Mouse (Mus musculus): Measurements from ENCODE around the gene Olfr996. TPM values are rescaled to one million over a fixed set of nuclear protein-coding genes. Genes with fewer than 3 reads are reported as not detected.

Gene Olfr996
- polyA plus RNA-seq, 1 experiment from 2014 or later = not detected

DNA sequence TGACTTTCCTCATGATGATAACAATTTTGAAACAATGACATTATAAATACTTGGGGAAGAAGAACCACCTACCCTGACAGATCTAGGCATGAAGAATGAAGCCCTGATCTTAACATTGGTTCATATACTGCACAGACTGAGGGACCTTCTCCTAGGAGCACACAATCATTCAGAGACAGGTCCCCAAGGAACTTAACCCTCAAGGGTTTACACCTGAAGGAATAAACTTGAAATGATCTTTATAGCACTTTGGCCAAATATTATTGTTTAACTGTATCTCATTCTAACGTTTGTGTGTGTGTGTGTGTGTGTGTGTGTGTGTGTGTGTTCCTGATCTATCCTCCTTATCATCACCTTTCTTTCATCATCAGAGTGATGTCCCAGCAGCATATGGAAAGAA, 32.8 kb downstream of the Olfr996 start, which contains the start of gene Olfr1000:
Olfr1000 (minus strand) TSS at position 101 of the 400 bp plus-strand sequence.
- Histone ChIP-seq H3K36me3 (ENCODE audit: insufficient read depth, low read length) (no peaks in the 10 kb centered on the region), H3K27me3 (replicated peaks; ENCODE audit: insufficient read depth, low read length) (no peaks in the 10 kb centered on the region), H3K4me1 (ENCODE audit: insufficient read depth, low read depth, low read length) (no peaks in the 10 kb centered on the region), H3K4me3 (ENCODE audit: low read depth, low read length) (no peak within 1 kb of the TSS), H3K4me2 (replicated peaks; ENCODE audit: low read depth, low read length) (no peak within 1 kb of the TSS), H3K27ac (ENCODE audit: low read length) (no peak within 1 kb of the TSS), H3K9ac (replicated peaks; ENCODE audit: low read depth) (no peak within 1 kb of the TSS), H3K9me3 (ENCODE audit: low read length) (no peaks in the 10 kb centered on the region)
- WGBS = 39% methylated on average over 1 of the region's 1 CpGs
- TF ChIP-seq CTCF (IDR thresholded peaks at IDR 0.05) (no peak), EP300 (IDR thresholded peaks at IDR 0.05) (no peak)
- no peak for DNase-seq (ENCODE audit: low spot score)
- no peak for ATAC-seq

Other genes starting within 250 kb of the Olfr996 start
- not detected in 2 replicates for gene Olfr987, start 239.9 kb upstream of the Olfr996 start, polyA plus RNA-seq (2015; fragmentation: Nextera tagmentation; extraction: Ambion mirVana)
- gene Olfr988, start 216.0 kb upstream of the Olfr996 start, polyA plus RNA-seq (2015; fragmentation: Nextera tagmentation; extraction: Ambion mirVana) = not detected in 2 replicates
- gene Olfr992, start 169.7 kb upstream of the Olfr996 start, polyA plus RNA-seq (2015; fragmentation: Nextera tagmentation; extraction: Ambion mirVana) = not detected in 2 replicates
- not detected in 2 replicates for gene Olfr993, start 164.3 kb upstream of the Olfr996 start, polyA plus RNA-seq (2015; fragmentation: Nextera tagmentation; extraction: Ambion mirVana)
- not detected in 2 replicates for gene Olfr994, start 142.8 kb upstream of the Olfr996 start, polyA plus RNA-seq (2015; fragmentation: Nextera tagmentation; extraction: Ambion mirVana)
- gene Olfr995, start 135.6 kb upstream of the Olfr996 start, polyA plus RNA-seq (2015; fragmentation: Nextera tagmentation; extraction: Ambion mirVana) = not detected in 2 replicates
- gene 4833423E24Rik, start 60.2 kb upstream of the Olfr996 start, polyA plus RNA-seq (2015; fragmentation: Nextera tagmentation; extraction: Ambion mirVana) = 3.2 and 3.8 TPM in 2 replicates
- not detected in 2 replicates for gene Olfr998, start 9.7 kb downstream of the Olfr996 start, polyA plus RNA-seq (2015; fragmentation: Nextera tagmentation; extraction: Ambion mirVana)
- not detected in 2 replicates for gene Olfr1000, start 32.7 kb downstream of the Olfr996 start, polyA plus RNA-seq (2015; fragmentation: Nextera tagmentation; extraction: Ambion mirVana)
- gene Olfr1002, start 71.5 kb downstream of the Olfr996 start, polyA plus RNA-seq (2015; fragmentation: Nextera tagmentation; extraction: Ambion mirVana) = not detected in 2 replicates
- not detected in 2 replicates for gene Olfr154, start 85.2 kb downstream of the Olfr996 start, polyA plus RNA-seq (2015; fragmentation: Nextera tagmentation; extraction: Ambion mirVana)
- gene Olfr1006, start 99.6 kb downstream of the Olfr996 start, polyA plus RNA-seq (2015; fragmentation: Nextera tagmentation; extraction: Ambion mirVana) = not detected in 2 replicates
- not detected in 2 replicates for gene Olfr1008, start 110.2 kb downstream of the Olfr996 start, polyA plus RNA-seq (2015; fragmentation: Nextera tagmentation; extraction: Ambion mirVana)
- not detected in 2 replicates for gene Olfr1009, start 136.2 kb downstream of the Olfr996 start, polyA plus RNA-seq (2015; fragmentation: Nextera tagmentation; extraction: Ambion mirVana)
- not detected in 2 replicates for gene Olfr1012, start 183.6 kb downstream of the Olfr996 start, polyA plus RNA-seq (2015; fragmentation: Nextera tagmentation; extraction: Ambion mirVana)
- gene Olfr1013, start 187.9 kb downstream of the Olfr996 start, polyA plus RNA-seq (2015; fragmentation: Nextera tagmentation; extraction: Ambion mirVana) = not detected in 2 replicates
- not detected in 2 replicates for gene Olfr1014, start 193.5 kb downstream of the Olfr996 start, polyA plus RNA-seq (2015; fragmentation: Nextera tagmentation; extraction: Ambion mirVana)
- gene Olfr1015, start 202.8 kb downstream of the Olfr996 start, polyA plus RNA-seq (2015; fragmentation: Nextera tagmentation; extraction: Ambion mirVana) = not detected in 2 replicates
- not detected in 2 replicates for gene Olfr1016, start 223.3 kb downstream of the Olfr996 start, polyA plus RNA-seq (2015; fragmentation: Nextera tagmentation; extraction: Ambion mirVana)
- not detected in 2 replicates for gene Olfr1018, start 239.3 kb downstream of the Olfr996 start, polyA plus RNA-seq (2015; fragmentation: Nextera tagmentation; extraction: Ambion mirVana)

All from lung, postnatal 0 days (tissue).